Mouse (Mus musculus): ENCODE data around the gene Celf2. TPM values are rescaled to one million over a fixed set of nuclear protein-coding genes. Genes with fewer than 3 reads are reported as not detected.

Celf2 gene
- polyA plus RNA-seq, 1 experiment from 2014 or later: 51.0 TPM

DNA sequence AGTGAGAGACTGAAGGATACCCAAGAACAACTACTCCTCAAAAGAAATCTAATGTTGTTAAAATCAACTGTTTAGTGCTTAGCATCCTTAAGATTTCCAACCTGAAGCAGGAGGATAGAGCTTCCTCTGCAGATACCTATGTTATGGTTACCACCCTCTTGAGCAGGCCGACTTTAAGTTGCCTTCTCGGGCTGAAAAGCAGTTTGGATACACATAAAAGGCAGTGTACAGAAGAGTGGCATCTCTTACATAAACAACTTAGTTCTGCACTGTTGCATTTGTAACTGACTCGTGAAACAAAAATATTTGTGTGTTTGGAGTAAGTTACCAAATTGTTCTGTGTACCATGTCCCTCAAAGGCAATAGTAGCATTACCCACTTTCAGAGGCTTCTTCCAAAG is 435.6 kb downstream of the Celf2 start:
- Histone ChIP-seq H3K4me1 (ENCODE audit: control insufficient read depth, insufficient read depth, low read length) (peaks cover 5% of the 10 kb centered on the region), H3K9me3 (replicated peaks; ENCODE audit: control insufficient read depth, low read length) (peaks cover 10% of the 10 kb centered on the region), H3K27ac (ENCODE audit: low read depth, low read length) (no peak overlapping the region), H3K4me3 (ENCODE audit: low read depth, low read length) (no peak overlapping the region), H3K4me2 (no peak overlapping the region), H3K27me3 (ENCODE audit: control insufficient read depth, insufficient read depth, low read length) (no peaks in the 10 kb centered on the region), H3K36me3 (ENCODE audit: control insufficient read depth, insufficient read depth, low read length) (peaks cover 5% of the 10 kb centered on the region), H3K9ac (ENCODE audit: low read depth, low read length) (no peak overlapping the region)
- no peak for ATAC-seq (replicated peaks; ENCODE audit: insufficient number of reproducible peaks, low FRiP score, low TSS enrichment)
- 79% methylated on average over 3 of the region's 3 CpGs for WGBS (ENCODE audit: insufficient replicate concordance)

DNA sequence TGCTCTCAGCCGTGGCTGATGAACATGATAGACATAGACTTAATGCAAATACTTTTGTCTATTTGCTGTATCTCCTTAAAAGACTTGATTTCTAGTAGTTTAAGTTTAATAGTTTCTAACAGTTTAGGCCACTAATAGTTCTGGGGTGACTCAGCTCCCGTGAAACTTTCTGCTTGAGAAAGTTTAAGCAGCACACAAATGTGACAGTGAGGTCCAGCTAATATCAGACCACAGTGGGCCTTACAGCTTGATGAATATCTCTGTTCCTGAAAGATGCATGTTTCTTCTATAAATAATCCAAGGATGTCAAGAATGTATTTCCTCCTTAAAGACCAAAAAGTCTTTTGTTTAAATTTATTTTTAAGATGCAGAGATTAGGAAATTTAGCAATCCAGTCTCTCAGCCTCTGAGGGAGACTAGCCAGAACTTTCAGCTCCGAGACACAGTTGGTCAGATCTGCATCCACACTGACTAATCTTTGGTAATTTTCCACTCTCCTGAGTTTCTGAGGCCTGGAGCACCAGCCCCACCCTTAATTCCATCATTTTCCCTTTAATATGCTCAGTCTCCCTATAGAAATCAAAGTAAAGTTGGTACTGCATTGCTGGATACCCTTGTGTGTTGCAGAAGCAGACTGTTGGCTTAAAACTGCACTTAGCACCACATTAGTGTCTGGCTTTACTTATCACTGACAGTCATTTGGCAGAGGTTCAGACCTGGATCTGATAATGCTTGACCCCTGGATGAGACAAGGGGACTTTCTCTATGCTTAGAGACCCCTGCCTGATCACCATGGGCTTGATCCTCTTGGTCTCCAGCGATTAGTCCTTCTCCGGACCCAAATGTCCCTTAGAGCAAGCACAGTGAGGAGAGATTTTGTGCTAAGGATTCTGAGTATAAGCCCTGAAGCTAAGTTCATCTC is 436.8 kb downstream of the Celf2 start:
- 62% methylated on average over 5 of the region's 5 CpGs for WGBS (ENCODE audit: insufficient replicate concordance)
- Histone ChIP-seq H3K4me2 (no peak overlapping the region), H3K9me3 (replicated peaks; ENCODE audit: control insufficient read depth, low read length) (peaks cover 10% of the 10 kb centered on the region), H3K4me3 (ENCODE audit: low read depth, low read length) (no peak overlapping the region), H3K9ac (ENCODE audit: low read depth, low read length) (no peak overlapping the region), H3K27ac (ENCODE audit: low read depth, low read length) (0 out of 2 replicates have a peak overlapping the region, but pooled peaks have one; percentile 10), H3K36me3 (ENCODE audit: control insufficient read depth, insufficient read depth, low read length) (peaks cover 5% of the 10 kb centered on the region), H3K4me1 (ENCODE audit: control insufficient read depth, insufficient read depth, low read length) (peaks cover 5% of the 10 kb centered on the region), H3K27me3 (ENCODE audit: control insufficient read depth, insufficient read depth, low read length) (no peaks in the 10 kb centered on the region)
- no peak for ATAC-seq (replicated peaks; ENCODE audit: insufficient number of reproducible peaks, low FRiP score, low TSS enrichment)

DNA sequence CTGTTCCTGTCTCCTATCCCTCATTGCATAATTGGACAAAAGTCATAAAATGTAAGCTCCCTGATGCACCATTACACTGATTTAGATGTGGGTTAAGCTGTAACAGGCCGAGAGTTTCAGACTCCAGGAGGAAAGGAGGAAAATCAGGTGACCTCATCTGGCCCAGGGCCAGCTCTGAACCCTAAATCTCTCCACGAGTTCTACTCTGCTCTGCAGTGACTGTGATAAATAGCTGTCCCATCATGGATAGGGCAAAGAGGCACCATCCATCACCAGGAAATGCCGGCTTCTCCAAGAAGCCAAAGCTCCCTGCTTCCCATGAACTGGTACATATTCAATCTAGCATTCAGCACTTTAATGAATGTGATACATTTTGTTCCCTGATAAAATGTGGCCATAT is 439.9 kb downstream of the Celf2 start:
- peaks cover 8% of the 10 kb centered on the region for H3K4me1 ChIP-seq (ENCODE audit: control insufficient read depth, insufficient read depth, low read length)
- 55% methylated on average over 3 of the region's 3 CpGs for WGBS (ENCODE audit: insufficient replicate concordance)
- no peak overlapping the region for H3K4me2 ChIP-seq

DNA sequence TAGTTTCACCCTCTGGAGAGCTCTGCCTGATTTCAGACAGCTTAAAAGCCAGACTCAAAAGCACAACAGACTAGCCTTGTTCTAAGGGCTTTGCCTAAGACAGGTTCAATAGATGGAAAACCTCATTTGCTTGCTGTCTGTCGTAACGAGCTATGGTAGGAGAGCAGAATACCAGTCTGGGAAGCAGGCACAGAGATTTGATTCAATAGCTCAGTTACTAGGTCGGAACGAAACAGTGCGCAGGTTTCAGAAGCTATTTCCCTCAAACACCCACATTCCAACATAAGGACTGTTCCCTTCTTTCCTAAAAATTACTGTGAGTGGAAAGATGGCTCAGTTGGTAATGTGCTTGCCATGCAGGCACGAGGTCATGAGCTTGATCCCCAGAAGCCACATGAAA is 441.1 kb downstream of the Celf2 start:
- no peak overlapping the region for H3K4me3 ChIP-seq (ENCODE audit: low read depth, low read length)
- H3K4me2 ChIP-seq: no peak overlapping the region
- no peaks in the 10 kb centered on the region for H3K9me3 ChIP-seq (replicated peaks; ENCODE audit: control insufficient read depth, low read length)
- 89% methylated on average over 6 of the region's 6 CpGs for WGBS (ENCODE audit: insufficient replicate concordance)
- no peak overlapping the region for H3K27ac ChIP-seq (ENCODE audit: low read depth, low read length)
- H3K4me1 ChIP-seq (ENCODE audit: control insufficient read depth, insufficient read depth, low read length): peaks cover 14% of the 10 kb centered on the region
- no peak for ATAC-seq (replicated peaks; ENCODE audit: insufficient number of reproducible peaks, low FRiP score, low TSS enrichment)
- H3K27me3 ChIP-seq (ENCODE audit: control insufficient read depth, insufficient read depth, low read length): no peaks in the 10 kb centered on the region
- H3K36me3 ChIP-seq (ENCODE audit: control insufficient read depth, insufficient read depth, low read length): no peaks in the 10 kb centered on the region
- H3K9ac ChIP-seq (ENCODE audit: low read depth, low read length): no peak overlapping the region

More for the DNA sequence above, 439.9 kb downstream of the Celf2 start:
- no peaks in the 10 kb centered on the region for H3K36me3 ChIP-seq (ENCODE audit: control insufficient read depth, insufficient read depth, low read length)
- H3K9ac ChIP-seq (ENCODE audit: low read depth, low read length): no peak overlapping the region
- no peak overlapping the region for H3K27ac ChIP-seq (ENCODE audit: low read depth, low read length)
- ATAC-seq (replicated peaks; ENCODE audit: insufficient number of reproducible peaks, low FRiP score, low TSS enrichment): no peak
- H3K27me3 ChIP-seq (ENCODE audit: control insufficient read depth, insufficient read depth, low read length): no peaks in the 10 kb centered on the region
- no peaks in the 10 kb centered on the region for H3K9me3 ChIP-seq (replicated peaks; ENCODE audit: control insufficient read depth, low read length)
- no peak overlapping the region for H3K4me3 ChIP-seq (ENCODE audit: low read depth, low read length)

DNA sequence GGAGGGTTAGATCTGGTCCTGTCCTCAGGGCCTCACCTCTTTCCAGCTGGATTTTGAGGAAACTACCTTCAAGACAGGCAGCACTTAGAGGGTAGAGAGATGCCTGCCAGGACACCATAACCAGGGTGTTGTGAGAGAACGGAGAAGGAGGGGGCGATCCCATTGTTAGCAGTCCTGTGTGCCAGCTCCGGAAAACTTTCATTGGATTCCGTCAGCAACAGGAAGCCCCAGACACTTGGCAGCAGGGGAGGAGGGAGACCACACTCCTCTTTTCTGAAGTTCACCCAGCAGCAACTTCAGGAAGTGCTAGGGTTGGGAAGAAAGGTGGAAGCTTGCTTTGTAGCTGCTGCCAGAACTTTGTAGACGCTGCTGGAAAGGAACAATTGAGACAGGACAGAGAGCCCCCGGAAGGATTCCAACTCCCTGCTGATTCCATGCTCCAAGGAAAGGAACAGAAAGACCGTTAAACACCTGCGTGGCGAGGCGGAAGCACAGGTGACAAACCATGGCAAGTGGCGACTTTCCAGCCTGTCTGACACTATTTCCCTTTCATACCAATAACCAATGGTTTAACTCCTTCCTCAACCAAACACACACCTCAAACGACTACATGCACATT is 445.7 kb downstream of the Celf2 start:
- Histone ChIP-seq H3K9ac (ENCODE audit: low read depth, low read length) (no peak overlapping the region), H3K36me3 (ENCODE audit: control insufficient read depth, insufficient read depth, low read length) (no peaks in the 10 kb centered on the region), H3K27ac (ENCODE audit: low read depth, low read length) (peak overlapping the region; percentile 23; the same call in 1 of the 2 replicates), H3K4me3 (ENCODE audit: low read depth, low read length) (no peak overlapping the region), H3K4me1 (ENCODE audit: control insufficient read depth, insufficient read depth, low read length) (peaks cover 12% of the 10 kb centered on the region; the same call in 1 of the 2 replicates), H3K9me3 (replicated peaks; ENCODE audit: control insufficient read depth, low read length) (no peaks in the 10 kb centered on the region), H3K27me3 (ENCODE audit: control insufficient read depth, insufficient read depth, low read length) (no peaks in the 10 kb centered on the region), H3K4me2 (peak overlapping the region; percentile 20; the same call in 1 of the 2 replicates)
- 28% methylated on average over 12 of the region's 12 CpGs for WGBS (ENCODE audit: insufficient replicate concordance)
- ATAC-seq (replicated peaks; ENCODE audit: insufficient number of reproducible peaks, low FRiP score, low TSS enrichment): no peak

DNA sequence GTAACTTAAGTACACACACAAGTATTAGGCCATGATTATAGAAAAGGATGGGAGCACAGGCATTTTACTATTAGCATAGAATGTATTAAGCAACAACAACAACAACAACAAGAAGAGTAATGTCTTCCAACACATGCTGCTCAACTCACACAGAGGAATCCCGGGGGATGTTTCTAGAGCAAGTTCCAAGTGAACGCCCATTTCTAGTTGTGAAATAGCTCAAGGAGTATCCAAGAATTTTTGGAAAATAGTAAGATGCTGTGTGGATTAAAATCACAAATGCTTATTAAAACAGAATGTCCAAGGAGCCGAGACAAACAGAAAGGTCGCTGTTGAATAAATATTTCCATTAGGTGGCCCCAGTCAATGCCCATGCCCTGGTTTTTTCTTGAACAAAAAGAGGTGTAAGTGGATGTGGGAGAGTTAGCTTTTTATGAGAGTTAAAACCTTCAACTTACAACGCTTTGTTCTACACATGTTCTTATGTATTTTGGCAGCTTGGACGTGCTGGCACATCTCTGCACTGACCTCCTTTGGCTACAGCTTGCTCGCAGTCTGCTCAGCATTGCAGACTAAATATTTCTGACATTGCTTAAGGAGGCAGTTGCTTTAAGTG is 448.8 kb downstream of the Celf2 start:
- no peak overlapping the region for H3K4me3 ChIP-seq (ENCODE audit: low read depth, low read length)
- no peaks in the 10 kb centered on the region for H3K36me3 ChIP-seq (ENCODE audit: control insufficient read depth, insufficient read depth, low read length)
- no peak overlapping the region for H3K27ac ChIP-seq (ENCODE audit: low read depth, low read length)
- peaks cover 12% of the 10 kb centered on the region; the same call in 1 of the 2 replicates for H3K4me1 ChIP-seq (ENCODE audit: control insufficient read depth, insufficient read depth, low read length)
- no peak overlapping the region for H3K4me2 ChIP-seq
- WGBS (ENCODE audit: insufficient replicate concordance): 80% methylated on average over 7 of the region's 7 CpGs
- no peak overlapping the region for H3K9ac ChIP-seq (ENCODE audit: low read depth, low read length)
- H3K9me3 ChIP-seq (replicated peaks; ENCODE audit: control insufficient read depth, low read length): no peaks in the 10 kb centered on the region
- H3K27me3 ChIP-seq (ENCODE audit: control insufficient read depth, insufficient read depth, low read length): no peaks in the 10 kb centered on the region
- ATAC-seq (replicated peaks; ENCODE audit: insufficient number of reproducible peaks, low FRiP score, low TSS enrichment): no peak

DNA sequence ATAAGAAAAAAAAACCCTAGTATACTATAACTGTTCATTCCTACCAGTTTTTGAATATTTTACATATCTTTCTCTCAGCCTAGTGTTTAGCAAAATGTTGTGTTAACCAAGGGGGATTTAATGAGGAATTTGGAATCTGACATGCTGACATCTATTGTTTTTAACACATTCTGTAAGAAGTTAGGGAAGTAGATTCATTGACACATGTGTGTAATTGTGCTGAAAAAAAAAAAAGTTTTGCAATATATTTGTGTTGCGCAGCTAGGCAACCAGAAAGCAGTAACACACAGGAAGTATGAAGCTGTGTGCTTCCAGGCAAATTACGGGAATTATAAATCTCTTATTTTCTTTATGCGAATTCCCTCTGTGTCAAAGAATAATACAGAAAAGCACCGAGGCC is 453.0 kb downstream of the Celf2 start:
- WGBS (ENCODE audit: insufficient replicate concordance): 84% methylated on average over 4 of the region's 4 CpGs
- Histone ChIP-seq H3K4me3 (ENCODE audit: low read depth, low read length) (no peak overlapping the region), H3K27me3 (ENCODE audit: control insufficient read depth, insufficient read depth, low read length) (no peaks in the 10 kb centered on the region), H3K27ac (ENCODE audit: low read depth, low read length) (no peak overlapping the region), H3K9me3 (replicated peaks; ENCODE audit: control insufficient read depth, low read length) (no peaks in the 10 kb centered on the region), H3K4me2 (no peak overlapping the region), H3K36me3 (ENCODE audit: control insufficient read depth, insufficient read depth, low read length) (no peaks in the 10 kb centered on the region), H3K9ac (ENCODE audit: low read depth, low read length) (no peak overlapping the region), H3K4me1 (ENCODE audit: control insufficient read depth, insufficient read depth, low read length) (peaks cover 3% of the 10 kb centered on the region)
- ATAC-seq (replicated peaks; ENCODE audit: insufficient number of reproducible peaks, low FRiP score, low TSS enrichment): no peak

DNA sequence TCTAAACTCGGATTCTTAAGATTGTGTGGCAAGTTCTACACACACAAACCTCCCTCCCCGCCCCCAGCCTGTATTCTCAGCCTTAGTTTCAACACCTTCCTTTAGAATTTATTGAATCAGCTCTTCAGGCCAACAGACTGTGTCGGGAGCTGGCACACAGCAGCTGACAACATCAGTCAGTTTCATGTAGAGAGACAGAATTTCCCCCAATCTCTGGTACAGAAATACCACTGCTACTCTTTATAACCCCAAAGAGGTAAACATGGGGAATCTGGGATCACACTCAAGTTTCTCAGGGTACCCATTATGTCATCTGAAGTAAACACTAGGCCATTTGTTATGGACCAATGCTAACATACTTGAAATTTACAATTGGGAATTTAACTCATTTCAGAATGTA is 453.4 kb downstream of the Celf2 start:
- H3K9ac ChIP-seq (ENCODE audit: low read depth, low read length): no peak overlapping the region
- no peak overlapping the region for H3K4me2 ChIP-seq
- H3K9me3 ChIP-seq (replicated peaks; ENCODE audit: control insufficient read depth, low read length): no peaks in the 10 kb centered on the region
- H3K27ac ChIP-seq (ENCODE audit: low read depth, low read length): no peak overlapping the region
- H3K4me3 ChIP-seq (ENCODE audit: low read depth, low read length): no peak overlapping the region
- no peak for ATAC-seq (replicated peaks; ENCODE audit: insufficient number of reproducible peaks, low FRiP score, low TSS enrichment)
- WGBS (ENCODE audit: insufficient replicate concordance): 50% methylated on average over 3 of the region's 3 CpGs
- no peaks in the 10 kb centered on the region for H3K36me3 ChIP-seq (ENCODE audit: control insufficient read depth, insufficient read depth, low read length)
- H3K4me1 ChIP-seq (ENCODE audit: control insufficient read depth, insufficient read depth, low read length): peaks cover 3% of the 10 kb centered on the region; the same call in 1 of the 2 replicates
- no peaks in the 10 kb centered on the region for H3K27me3 ChIP-seq (ENCODE audit: control insufficient read depth, insufficient read depth, low read length)
